Mouse (Mus musculus): ENCODE measurements around the gene 1700007K13Rik. TPM values are rescaled to one million over a fixed set of nuclear protein-coding genes. Genes with fewer than 3 reads are reported as not detected.
A peak's percentile ranks its signal among the peaks of the same experiment; 100 is the strongest.

Gene 1700007K13Rik
- polyA plus RNA-seq, 1 experiment from 2014 or later, result 4.6 TPM

- no peak overlapping the region for H3K9ac ChIP-seq (ENCODE audit: low read length)
- H3K4me2 ChIP-seq (ENCODE audit: low read depth, low read length), result no peak overlapping the region
- no peak for ATAC-seq (ENCODE audit: low read depth)
- no peaks in the 10 kb centered on the region for H3K9me3 ChIP-seq (ENCODE audit: control insufficient read depth, low read length)
- WGBS, result 45% methylated on average over 3 of the region's 3 CpGs
- no peak overlapping the region for H3K27ac ChIP-seq (ENCODE audit: low read length)
- peaks cover 4% of the 10 kb centered on the region; the same call in 1 of the 2 replicates for H3K27me3 ChIP-seq (ENCODE audit: control insufficient read depth, insufficient read depth, low read depth, low read length)
- no peaks in the 10 kb centered on the region for H3K36me3 ChIP-seq (ENCODE audit: control insufficient read depth, insufficient read depth, low read length)
- H3K4me1 ChIP-seq (replicated peaks; ENCODE audit: control insufficient read depth, insufficient read depth, low read length), result peaks cover 10% of the 10 kb centered on the region
- H3K4me3 ChIP-seq (ENCODE audit: low read length), result no peak overlapping the region
These were observed 2.2 kb downstream of the 1700007K13Rik start for GRCm38 (mm10) chr2:28463919-28464318.

- WGBS, result 43% methylated on average over 1 of the region's 1 CpGs
- H3K9ac ChIP-seq (ENCODE audit: low read length), result no peak overlapping the region
- no peaks in the 10 kb centered on the region for H3K9me3 ChIP-seq (ENCODE audit: control insufficient read depth, low read length)
- H3K27ac ChIP-seq (ENCODE audit: low read length), result no peak overlapping the region
- no peaks in the 10 kb centered on the region for H3K27me3 ChIP-seq (ENCODE audit: control insufficient read depth, insufficient read depth, low read depth, low read length)
- no peak overlapping the region for H3K4me3 ChIP-seq (ENCODE audit: low read length)
- no peak overlapping the region for H3K4me2 ChIP-seq (ENCODE audit: low read depth, low read length)
- ATAC-seq (ENCODE audit: low read depth), result no peak
- no peaks in the 10 kb centered on the region for H3K4me1 ChIP-seq (replicated peaks; ENCODE audit: control insufficient read depth, insufficient read depth, low read length)
- no peaks in the 10 kb centered on the region; the same call in 1 of the 2 replicates for H3K36me3 ChIP-seq (ENCODE audit: control insufficient read depth, insufficient read depth, low read length)
These were observed 9.5 kb downstream of the 1700007K13Rik start for GRCm38 (mm10) chr2:28456616-28457015.

- Histone ChIP-seq H3K4me3 (ENCODE audit: low read length) (no peak overlapping the region), H3K27me3 (ENCODE audit: control insufficient read depth, insufficient read depth, low read depth, low read length) (no peaks in the 10 kb centered on the region), H3K27ac (ENCODE audit: low read length) (no peak overlapping the region), H3K9ac (ENCODE audit: low read length) (no peak overlapping the region), H3K4me2 (ENCODE audit: low read depth, low read length) (no peak overlapping the region), H3K4me1 (replicated peaks; ENCODE audit: control insufficient read depth, insufficient read depth, low read length) (no peaks in the 10 kb centered on the region), H3K36me3 (ENCODE audit: control insufficient read depth, insufficient read depth, low read length) (peaks cover 5% of the 10 kb centered on the region; the same call in 1 of the 2 replicates), H3K9me3 (ENCODE audit: control insufficient read depth, low read length) (no peaks in the 10 kb centered on the region)
- no peak for ATAC-seq (ENCODE audit: low read depth)
- WGBS, result 87% methylated on average over 6 of the region's 6 CpGs
These were observed 12.6 kb downstream of the 1700007K13Rik start for GRCm38 (mm10) chr2:28453539-28453938.

- Histone ChIP-seq H3K27ac (ENCODE audit: low read length) (no peak overlapping the region), H3K4me3 (ENCODE audit: low read length) (no peak overlapping the region), H3K27me3 (ENCODE audit: control insufficient read depth, insufficient read depth, low read depth, low read length) (no peaks in the 10 kb centered on the region), H3K9ac (ENCODE audit: low read length) (no peak overlapping the region), H3K36me3 (ENCODE audit: control insufficient read depth, insufficient read depth, low read length) (peaks cover 5% of the 10 kb centered on the region; the same call in 1 of the 2 replicates), H3K9me3 (ENCODE audit: control insufficient read depth, low read length) (no peaks in the 10 kb centered on the region), H3K4me2 (ENCODE audit: low read depth, low read length) (no peak overlapping the region), H3K4me1 (replicated peaks; ENCODE audit: control insufficient read depth, insufficient read depth, low read length) (peaks cover 8% of the 10 kb centered on the region; the same call in 1 of the 2 replicates)
- WGBS, result 89% methylated on average over 11 of the region's 11 CpGs
- ATAC-seq (ENCODE audit: low read depth), result no peak
These were observed 14.5 kb downstream of the 1700007K13Rik start for GRCm38 (mm10) chr2:28451663-28452062.

GRCm38 (mm10) chr2:28447315-28447670 is 18.8 kb downstream of the 1700007K13Rik start:
- WGBS, result 4% methylated on average over 11 of the region's 11 CpGs

GRCm38 (mm10) chr2:28446515-28447314 is 19.4 kb downstream of the 1700007K13Rik start, which contains the start of gene Ppp1r26:
Gene Ppp1r26, plus strand, starts transcription at chr2:28446800.
- Histone ChIP-seq H3K9ac (ENCODE audit: low read length) (peak within 1 kb of the TSS; percentile 83), H3K4me1 (replicated peaks; ENCODE audit: control insufficient read depth, insufficient read depth, low read length) (peaks cover 8% of the 10 kb centered on the region; the same call in 1 of the 2 replicates), H3K9me3 (ENCODE audit: control insufficient read depth, low read length) (no peaks in the 10 kb centered on the region), H3K27ac (ENCODE audit: low read length) (peak within 1 kb of the TSS; percentile 77), H3K4me2 (ENCODE audit: low read depth, low read length) (peak within 1 kb of the TSS; percentile 93), H3K36me3 (ENCODE audit: control insufficient read depth, insufficient read depth, low read length) (peaks cover 5% of the 10 kb centered on the region; the same call in 1 of the 2 replicates), H3K4me3 (ENCODE audit: low read length) (peak within 1 kb of the TSS; percentile 65), H3K27me3 (ENCODE audit: control insufficient read depth, insufficient read depth, low read depth, low read length) (no peaks in the 10 kb centered on the region)
- ATAC-seq (ENCODE audit: low read depth), result peak; percentile 79
- WGBS, result under 1% methylated on average over 83 of the region's 118 CpGs

More at GRCm38 (mm10) chr2:28447315-28447670, 18.8 kb downstream of the 1700007K13Rik start:
- Histone ChIP-seq H3K9me3 (ENCODE audit: control insufficient read depth, low read length) (no peaks in the 10 kb centered on the region), H3K4me1 (replicated peaks; ENCODE audit: control insufficient read depth, insufficient read depth, low read length) (peaks cover 8% of the 10 kb centered on the region; the same call in 1 of the 2 replicates), H3K4me3 (ENCODE audit: low read length) (peak overlapping the region; percentile 65), H3K4me2 (ENCODE audit: low read depth, low read length) (peak overlapping the region; percentile 93), H3K9ac (ENCODE audit: low read length) (peak overlapping the region; percentile 83), H3K36me3 (ENCODE audit: control insufficient read depth, insufficient read depth, low read length) (peaks cover 5% of the 10 kb centered on the region; the same call in 1 of the 2 replicates), H3K27me3 (ENCODE audit: control insufficient read depth, insufficient read depth, low read depth, low read length) (no peaks in the 10 kb centered on the region), H3K27ac (ENCODE audit: low read length) (peak overlapping the region; percentile 77)
- ATAC-seq (ENCODE audit: low read depth), result peak; percentile 34

- 3% methylated on average over 5 of the region's 5 CpGs for WGBS
- H3K36me3 ChIP-seq (ENCODE audit: control insufficient read depth, insufficient read depth, low read length), result peaks cover 5% of the 10 kb centered on the region; the same call in 1 of the 2 replicates
- peak overlapping the region; percentile 93 for H3K4me2 ChIP-seq (ENCODE audit: low read depth, low read length)
- H3K27ac ChIP-seq (ENCODE audit: low read length), result peak overlapping the region; percentile 77
- H3K4me1 ChIP-seq (replicated peaks; ENCODE audit: control insufficient read depth, insufficient read depth, low read length), result peaks cover 8% of the 10 kb centered on the region; the same call in 1 of the 2 replicates
- peak; percentile 19; the same call in 1 of the 2 replicates for ATAC-seq (ENCODE audit: low read depth)
- no peaks in the 10 kb centered on the region for H3K27me3 ChIP-seq (ENCODE audit: control insufficient read depth, insufficient read depth, low read depth, low read length)
- H3K4me3 ChIP-seq (ENCODE audit: low read length), result peak overlapping the region; percentile 65
- peak overlapping the region; percentile 83 for H3K9ac ChIP-seq (ENCODE audit: low read length)
- H3K9me3 ChIP-seq (ENCODE audit: control insufficient read depth, low read length), result no peaks in the 10 kb centered on the region
These were observed 20.0 kb downstream of the 1700007K13Rik start for GRCm38 (mm10) chr2:28446181-28446514.

GRCm38 (mm10) chr2:28445082-28445481 is 21.1 kb downstream of the 1700007K13Rik start:
- H3K4me3 ChIP-seq (ENCODE audit: low read length), result no peak overlapping the region
- no peaks in the 10 kb centered on the region for H3K9me3 ChIP-seq (ENCODE audit: control insufficient read depth, low read length)
- no peak overlapping the region for H3K4me2 ChIP-seq (ENCODE audit: low read depth, low read length)
- ATAC-seq (ENCODE audit: low read depth), result no peak
- no peak overlapping the region for H3K27ac ChIP-seq (ENCODE audit: low read length)
- WGBS, result 79% methylated on average over 4 of the region's 4 CpGs
- no peaks in the 10 kb centered on the region for H3K27me3 ChIP-seq (ENCODE audit: control insufficient read depth, insufficient read depth, low read depth, low read length)
- H3K36me3 ChIP-seq (ENCODE audit: control insufficient read depth, insufficient read depth, low read length), result no peaks in the 10 kb centered on the region
- no peak overlapping the region for H3K9ac ChIP-seq (ENCODE audit: low read length)
- peaks cover 8% of the 10 kb centered on the region; the same call in 1 of the 2 replicates for H3K4me1 ChIP-seq (replicated peaks; ENCODE audit: control insufficient read depth, insufficient read depth, low read length)

GRCm38 (mm10) chr2:28440842-28441241 is 25.3 kb downstream of the 1700007K13Rik start:
- no peak overlapping the region for H3K4me2 ChIP-seq (ENCODE audit: low read depth, low read length)
- H3K9ac ChIP-seq (ENCODE audit: low read length), result no peak overlapping the region
- 51% methylated on average over 6 of the region's 6 CpGs for WGBS
- no peaks in the 10 kb centered on the region for H3K27me3 ChIP-seq (ENCODE audit: control insufficient read depth, insufficient read depth, low read depth, low read length)
- no peak for ATAC-seq (ENCODE audit: low read depth)
- H3K4me1 ChIP-seq (replicated peaks; ENCODE audit: control insufficient read depth, insufficient read depth, low read length), result no peaks in the 10 kb centered on the region
- H3K27ac ChIP-seq (ENCODE audit: low read length), result no peak overlapping the region
- no peaks in the 10 kb centered on the region for H3K36me3 ChIP-seq (ENCODE audit: control insufficient read depth, insufficient read depth, low read length)
- H3K9me3 ChIP-seq (ENCODE audit: control insufficient read depth, low read length), result no peaks in the 10 kb centered on the region
- no peak overlapping the region for H3K4me3 ChIP-seq (ENCODE audit: low read length)

Data from lung, embryonic 16.5 days (tissue).